Mouse (Mus musculus): Measurements from ENCODE around the gene Tbx19. TPM values are rescaled to one million over a fixed set of nuclear protein-coding genes. Genes with fewer than 3 reads are reported as not detected.
A peak's percentile ranks its signal among the peaks of the same experiment; 100 is the strongest.

Gene Tbx19
- total and polyA plus RNA-seq, 3 experiments, result 0.04 to 0.66 (median 0.44) TPM

DNA sequence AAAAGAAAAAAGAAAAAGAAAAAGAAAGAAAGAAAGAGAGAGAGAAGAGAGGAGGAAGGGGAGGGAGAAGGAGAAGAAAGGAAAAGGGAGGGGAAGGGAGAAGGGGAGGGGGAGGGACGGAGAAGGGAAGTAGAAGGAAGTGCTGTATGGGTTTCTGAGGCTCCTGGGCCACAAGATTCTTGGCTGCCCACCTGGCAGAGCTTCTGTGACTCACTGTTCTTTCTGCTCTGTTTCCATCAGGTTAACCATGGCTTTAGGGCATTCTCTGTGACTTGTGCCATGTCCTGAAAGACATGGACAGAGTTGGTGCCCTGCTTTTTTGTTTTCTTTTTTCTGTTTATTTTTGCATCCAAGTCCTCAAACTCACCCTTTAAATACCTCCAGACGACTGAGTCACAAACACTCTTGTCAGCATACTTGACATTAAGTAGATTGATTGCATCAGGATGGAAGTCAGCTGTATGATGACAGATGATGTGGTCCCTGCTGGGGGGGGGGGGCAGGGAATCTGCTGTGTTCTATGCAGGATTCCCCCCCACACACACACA, 43.0 kb upstream of the Tbx19 start:
- Histone ChIP-seq H3K4me3 (replicated peaks in 1 of 3; ENCODE audit: low read depth in 2 of 3, low read length in 2 of 3, poor library complexity in 1 of 3) (no peak overlapping the region), H3K27ac (ENCODE audit: insufficient read depth, low read depth) (no peak overlapping the region), H3K9me3 (replicated peaks; ENCODE audit: low read length) (no peaks in the 10 kb centered on the region), H3K4me2 (ENCODE audit: insufficient read depth, low read depth, poor library complexity, severe bottlenecking) (no peak overlapping the region), H3K79me2 (replicated peaks; ENCODE audit: control insufficient read depth, extremely low read depth, insufficient read depth, poor library complexity, severe bottlenecking) (no peaks in the 10 kb centered on the region), H3K4me1 (ENCODE audit: control insufficient read depth in 1 of 2, insufficient read depth in 2 of 2) (peaks cover 7 to 53% of the 10 kb centered on the region in 2 experiments; a peak in 3 of 4 replicates), H3K9ac (ENCODE audit: insufficient read depth, low read depth) (no peak overlapping the region), H3K27me3 (replicated peaks) (no peaks in the 10 kb centered on the region), H3K36me3 (replicated peaks in 1 of 2; ENCODE audit: control insufficient read depth in 1 of 2, insufficient read depth in 1 of 2, low read length in 1 of 2) (no peaks in the 10 kb centered on the region)
- TF ChIP-seq ZC3H11A (IDR thresholded peaks at IDR 0.05; ENCODE audit: low read depth, low read length), result no peak
- TF ChIP-seq HCFC1 (IDR thresholded peaks at IDR 0.05; ENCODE audit: low read depth, low read length), result no peak
- TF ChIP-seq USF2 (conservative IDR thresholded peaks at IDR 0.05; ENCODE audit: low read depth, low read length), result no peak
- TF ChIP-seq ETS1 (conservative IDR thresholded peaks at IDR 0.05; ENCODE audit: low read depth, low read length), result no peak
- no peak for TF ChIP-seq MYC (IDR thresholded peaks at IDR 0.05; ENCODE audit: low read depth, low read length)
- TF ChIP-seq ZMIZ1 (IDR thresholded peaks at IDR 0.05; ENCODE audit: low read depth, low read length), result no peak
- TF ChIP-seq POLR2AphosphoS2 (IDR thresholded peaks at IDR 0.05; ENCODE audit: low read depth, low read length), result no peak
- no peak for TF ChIP-seq IRF4 (IDR thresholded peaks at IDR 0.05; ENCODE audit: low read depth, low read length)
- in situ Hi-C loops (cut with MboI; ENCODE audit: low pct_ligation_motif_present, low pct_unique_long_range_greater_than_20kb, low sequenced_read_pairs), result no loop called here
- no peak for DNase-seq (ENCODE audit: extremely low read depth)
- dilution Hi-C loops (cut with MboI; ENCODE audit: extremely low pct_ligation_motif_present, extremely low pct_unique_long_range_greater_than_20kb, low sequenced_read_pairs), result no loop called here

DNA sequence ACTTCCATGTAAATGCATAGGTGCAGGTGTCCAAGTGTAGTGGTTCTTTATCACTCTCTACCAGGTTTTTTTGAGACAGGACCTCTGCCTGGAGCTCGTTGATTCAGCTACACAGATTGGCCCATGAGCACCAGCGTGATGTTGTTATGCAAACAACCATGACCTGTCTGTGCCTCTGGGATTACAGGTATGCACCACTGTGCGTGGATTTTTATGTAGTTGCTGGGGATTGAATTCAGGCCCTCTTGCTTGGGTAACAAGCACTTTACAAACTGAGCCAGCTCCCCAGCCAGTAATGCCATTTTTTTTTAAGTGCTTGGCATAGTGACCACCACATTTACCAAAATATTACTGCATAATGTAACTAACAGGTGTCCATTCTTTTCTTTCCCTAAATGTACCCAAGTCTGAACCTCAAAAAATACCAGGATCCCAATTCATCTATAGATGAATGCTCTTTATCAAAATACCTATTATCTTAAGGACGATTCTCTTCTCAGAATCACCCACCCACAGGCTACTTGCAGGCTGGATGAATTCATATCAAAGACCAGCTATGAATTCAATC, 41.0 kb upstream of the Tbx19 start:
- H3K9me3 ChIP-seq (replicated peaks; ENCODE audit: low read length), result no peaks in the 10 kb centered on the region
- H3K27ac ChIP-seq (ENCODE audit: insufficient read depth, low read depth), result no peak overlapping the region; the same call in 1 of the 2 replicates
- H3K9ac ChIP-seq (ENCODE audit: insufficient read depth, low read depth), result no peak overlapping the region
- peak; percentile 92; the same call in 1 of the 2 replicates for TF ChIP-seq ZMIZ1 (IDR thresholded peaks at IDR 0.05; ENCODE audit: low read depth, low read length)
- peak; percentile 73 for TF ChIP-seq NRF1 (IDR thresholded peaks at IDR 0.05; ENCODE audit: low read depth, low read length)
- TF ChIP-seq POLR2A (IDR thresholded peaks at IDR 0.05; ENCODE audit: low read depth, low read length), result peak; percentile 41
- no peak for TF ChIP-seq MAX (IDR thresholded peaks at IDR 0.05; ENCODE audit: low read length)
- TF ChIP-seq TBP (conservative IDR thresholded peaks at IDR 0.05; ENCODE audit: low read depth, low read length), result peak; percentile 93
- no peak for TF ChIP-seq POLR2AphosphoS2 (IDR thresholded peaks at IDR 0.05; ENCODE audit: low read depth, low read length)
- no peak overlapping the region for H3K4me3 ChIP-seq (replicated peaks in 1 of 3; ENCODE audit: low read depth in 2 of 3, low read length in 2 of 3, poor library complexity in 1 of 3)
- no peaks in the 10 kb centered on the region for H3K36me3 ChIP-seq (replicated peaks in 1 of 2; ENCODE audit: control insufficient read depth in 1 of 2, insufficient read depth in 1 of 2, low read length in 1 of 2)
- peaks cover 7 to 49% of the 10 kb centered on the region in 2 experiments; a peak in 3 of 4 replicates for H3K4me1 ChIP-seq (ENCODE audit: control insufficient read depth in 1 of 2, insufficient read depth in 2 of 2)
- no peaks in the 10 kb centered on the region for H3K79me2 ChIP-seq (replicated peaks; ENCODE audit: control insufficient read depth, extremely low read depth, insufficient read depth, poor library complexity, severe bottlenecking)
- no peak for DNase-seq (ENCODE audit: extremely low read depth)
- H3K27me3 ChIP-seq (replicated peaks), result no peaks in the 10 kb centered on the region
- peak overlapping the region; percentile 73; the same call in 1 of the 2 replicates for H3K4me2 ChIP-seq (ENCODE audit: insufficient read depth, low read depth, poor library complexity, severe bottlenecking)
- dilution Hi-C loops (cut with MboI; ENCODE audit: extremely low pct_ligation_motif_present, extremely low pct_unique_long_range_greater_than_20kb, low sequenced_read_pairs), result no loop called here
- in situ Hi-C loops (cut with MboI; ENCODE audit: low pct_ligation_motif_present, low pct_unique_long_range_greater_than_20kb, low sequenced_read_pairs), result no loop called here

DNA sequence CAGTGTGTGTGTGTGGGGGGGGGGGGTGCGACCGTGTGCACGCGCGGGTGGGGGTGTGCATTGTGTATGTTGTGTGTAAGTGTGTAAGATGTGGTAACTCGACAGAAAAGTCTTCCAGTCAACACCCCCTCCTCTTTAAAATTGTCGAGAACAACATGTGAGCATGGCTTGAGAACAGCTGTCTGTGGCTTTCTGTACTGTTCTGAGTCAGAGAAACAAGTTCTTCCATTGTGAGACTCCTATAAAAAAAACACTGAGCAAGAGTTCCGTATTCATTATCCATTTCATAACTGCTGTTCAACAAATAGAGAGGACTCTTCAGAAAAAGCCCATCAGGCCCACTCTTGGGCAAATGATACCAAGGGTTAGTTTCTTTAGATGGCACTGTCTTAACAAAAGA, 40.2 kb upstream of the Tbx19 start:
- Histone ChIP-seq H3K79me2 (replicated peaks; ENCODE audit: control insufficient read depth, extremely low read depth, insufficient read depth, poor library complexity, severe bottlenecking) (no peaks in the 10 kb centered on the region), H3K27ac (ENCODE audit: insufficient read depth, low read depth) (peak overlapping the region; percentile 43; the same call in 1 of the 2 replicates), H3K4me3 (replicated peaks in 1 of 3; ENCODE audit: low read depth in 2 of 3, low read length in 2 of 3, poor library complexity in 1 of 3) (no peak overlapping the region), H3K9me3 (replicated peaks; ENCODE audit: low read length) (no peaks in the 10 kb centered on the region), H3K27me3 (replicated peaks) (no peaks in the 10 kb centered on the region), H3K4me2 (ENCODE audit: insufficient read depth, low read depth, poor library complexity, severe bottlenecking) (peak overlapping the region; percentile 73), H3K9ac (ENCODE audit: insufficient read depth, low read depth) (no peak overlapping the region), H3K4me1 (ENCODE audit: control insufficient read depth in 1 of 2, insufficient read depth in 2 of 2) (peaks cover 7 to 45% of the 10 kb centered on the region in 2 experiments), H3K36me3 (replicated peaks in 1 of 2; ENCODE audit: control insufficient read depth in 1 of 2, insufficient read depth in 1 of 2, low read length in 1 of 2) (no peaks in the 10 kb centered on the region)
- in situ Hi-C loops (cut with MboI; ENCODE audit: low pct_ligation_motif_present, low pct_unique_long_range_greater_than_20kb, low sequenced_read_pairs), result no loop called here
- DNase-seq (ENCODE audit: extremely low read depth), result peak; percentile 59
- dilution Hi-C loops (cut with MboI; ENCODE audit: extremely low pct_ligation_motif_present, extremely low pct_unique_long_range_greater_than_20kb, low sequenced_read_pairs), result no loop called here
- TF ChIP-seq PAX5 (IDR thresholded peaks at IDR 0.05; ENCODE audit: low read length) (no peak), JUND (conservative IDR thresholded peaks at IDR 0.05; ENCODE audit: low read depth, low read length) (peak; percentile 97), ZC3H11A (IDR thresholded peaks at IDR 0.05; ENCODE audit: low read depth, low read length) (no peak), ELF1 (IDR thresholded peaks at IDR 0.05; ENCODE audit: low read depth, low read length) (peak; percentile 51; the same call in 1 of the 2 replicates), ZMIZ1 (IDR thresholded peaks at IDR 0.05; ENCODE audit: low read depth, low read length) (no peak), HCFC1 (IDR thresholded peaks at IDR 0.05; ENCODE audit: low read depth, low read length) (no peak), JUN (IDR thresholded peaks at IDR 0.05; ENCODE audit: insufficient read depth, low read depth, low read length) (peak; percentile 92), E2F4 (IDR thresholded peaks at IDR 0.05; ENCODE audit: insufficient replicate concordance, low read depth, low read length) (0 out of 2 replicates have a peak, but pooled peaks have one; percentile 50), MAFK (IDR thresholded peaks at IDR 0.05; ENCODE audit: insufficient replicate concordance, low read length) (peak; percentile 57; the same call in 1 of the 2 replicates), GABPA (IDR thresholded peaks at IDR 0.05; ENCODE audit: insufficient replicate concordance, low read depth, low read length) (no peak), MXI1 (IDR thresholded peaks at IDR 0.05; ENCODE audit: low read depth, low read length) (peak; percentile 83), CHD1 (IDR thresholded peaks at IDR 0.05; ENCODE audit: low read depth, low read length) (no peak), EP300 (IDR thresholded peaks at IDR 0.05; ENCODE audit: low read length) (peak; percentile 97), KAT2A (IDR thresholded peaks at IDR 0.05; ENCODE audit: insufficient replicate concordance, low read length) (no peak), TCF12 (IDR thresholded peaks at IDR 0.05; ENCODE audit: low read depth, low read length) (peak; percentile 93), MAX (IDR thresholded peaks at IDR 0.05; ENCODE audit: low read length) (peak; percentile 85)
